Mouse (Mus musculus) CH12F3 (cell line): ENCODE results near the gene Cdk5.
"Not testable (repeated sequence)": the region's sequence is repeated elsewhere in the genome, so short reads cannot be mapped to it uniquely, and the experiment has no call there.

ENCODE experiments used
- in situ Hi-C: fragments of 300-500 bp; cut with MboI; formaldehyde crosslinking; loops from 2 replicates; pipeline ENCODE4 v1.14.3; 2020; ENCODE audit warnings: low sequenced_read_pairs

Gene Cdk5

DNA sequence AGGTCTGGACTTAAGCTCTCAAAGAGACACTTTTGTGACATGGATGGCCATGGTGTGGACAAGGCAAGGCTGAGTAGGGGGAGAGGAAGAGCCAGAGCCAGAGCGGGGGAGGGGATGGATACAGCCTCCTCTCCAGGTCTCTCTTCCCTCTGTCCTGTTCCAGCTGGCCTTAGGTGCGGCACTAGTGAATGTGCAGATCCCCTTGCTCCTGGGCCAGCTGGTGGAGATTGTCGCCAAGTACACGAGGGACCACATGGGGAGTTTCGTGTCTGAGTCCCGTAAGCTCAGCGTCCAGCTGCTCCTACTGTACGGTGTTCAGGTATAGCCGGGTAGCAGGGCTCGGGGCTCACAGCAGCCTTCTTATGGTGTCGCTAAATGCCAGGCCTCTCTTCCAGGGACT, 23.0 kb downstream of the Cdk5 start:
- in situ Hi-C loops: no loop called here

GRCm38 (mm10) chr5:24399686-24400085, 23.6 kb downstream of the Cdk5 start:
- in situ Hi-C loops: no loop called here

DNA sequence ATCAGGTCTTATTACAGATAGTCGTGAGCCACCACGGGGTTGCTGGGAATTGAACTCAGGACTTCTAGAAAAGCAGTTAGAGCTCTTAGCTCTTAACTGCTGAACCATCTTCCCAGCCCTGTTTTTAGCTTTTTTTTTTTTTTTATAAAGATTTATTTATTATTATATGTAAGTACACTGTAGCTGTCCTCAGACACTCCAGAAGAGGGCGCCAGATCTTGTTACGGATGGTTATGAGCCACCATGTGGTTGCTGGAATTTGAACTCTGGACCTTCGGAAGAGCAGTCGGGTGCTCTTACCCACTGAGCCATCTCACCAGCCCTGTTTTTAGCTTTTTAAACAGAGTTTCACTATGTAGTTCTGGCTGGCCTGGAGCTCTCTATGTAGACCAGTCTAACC, 27.1 kb downstream of the Cdk5 start:
- in situ Hi-C loops: not testable (repeated sequence)

GRCm38 (mm10) chr5:24394165-24394894, 29.0 kb downstream of the Cdk5 start:
- in situ Hi-C loops: no loop called here

DNA sequence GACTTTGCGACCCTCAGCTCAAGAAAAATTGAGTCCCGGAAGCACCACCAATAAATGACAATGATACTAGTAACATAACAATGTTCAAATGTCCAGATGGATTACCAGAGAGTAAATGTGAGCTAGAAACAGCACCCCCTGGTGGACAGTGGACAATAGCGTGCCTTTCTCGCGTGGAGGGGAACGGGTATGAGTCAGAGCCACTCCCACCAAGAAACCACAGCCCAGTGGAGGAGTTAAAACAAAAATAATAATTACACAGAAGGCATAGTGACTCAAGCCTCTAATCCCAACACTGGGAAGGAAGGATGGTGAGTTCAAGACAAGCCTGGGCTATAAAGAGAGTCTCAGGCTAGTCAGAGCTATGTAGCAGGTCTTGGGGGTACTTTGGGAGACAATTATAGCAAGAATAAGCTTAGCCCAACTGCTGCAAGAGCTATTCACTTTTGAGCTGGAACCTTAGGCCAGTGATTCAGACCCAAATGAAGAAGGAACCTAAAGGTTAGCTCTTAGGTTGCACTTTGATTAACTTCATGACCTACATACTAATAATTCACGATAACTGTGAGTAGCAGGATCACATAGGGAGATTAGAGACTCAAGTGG, 29.8 kb downstream of the Cdk5 start, which contains the start of gene Abcb8:
TSS of gene Abcb8 (plus strand) at position 272 of the 606 bp plus-strand sequence.
- in situ Hi-C loops: no loop called here

GRCm38 (mm10) chr5:24392724-24393123, 30.6 kb downstream of the Cdk5 start:
- in situ Hi-C loops: no loop called here

GRCm38 (mm10) chr5:24391864-24392263, 31.5 kb downstream of the Cdk5 start, which contains the start of gene Atg9b:
Gene Atg9b, minus strand, starts transcription at chr5:24392143.
- in situ Hi-C loops: no loop called here

GRCm38 (mm10) chr5:24389658-24390020, 33.7 kb downstream of the Cdk5 start:
- in situ Hi-C loops: no loop called here

DNA sequence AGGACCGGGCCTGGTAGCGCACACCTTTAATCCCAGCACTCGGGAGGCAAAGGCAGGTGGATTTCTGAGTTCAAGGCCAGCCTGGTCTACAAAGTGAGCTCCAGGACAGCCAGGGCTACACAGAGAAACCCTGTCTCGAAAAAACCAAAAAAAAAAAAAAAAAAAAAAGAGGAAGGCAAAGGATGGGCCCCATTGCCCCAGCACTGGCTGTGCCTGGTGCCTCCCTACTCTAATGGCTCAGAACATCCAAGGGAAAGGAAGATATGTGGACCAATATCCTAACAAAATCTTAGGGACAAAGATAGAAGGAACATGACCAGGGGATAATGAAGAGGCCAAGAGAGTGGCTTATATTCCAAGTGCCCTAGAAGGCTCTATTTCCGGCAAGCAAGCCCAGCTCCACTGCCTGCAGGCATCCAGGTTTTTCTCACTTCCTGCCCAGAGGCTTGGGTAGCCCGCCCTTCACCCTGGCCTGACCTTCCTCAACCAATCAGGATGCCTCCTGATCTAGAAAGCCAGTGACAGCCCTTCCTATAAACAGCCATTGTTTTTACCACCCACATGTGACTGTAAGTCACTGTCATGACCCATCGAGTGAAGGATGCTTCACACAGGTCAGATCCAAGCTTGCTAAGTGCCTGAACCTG, 34.2 kb downstream of the Cdk5 start:
- in situ Hi-C loops: no loop called here

- in situ Hi-C loops: no loop called here
Measured at GRCm38 (mm10) chr5:24388246-24388915, 34.9 kb downstream of the Cdk5 start.

DNA sequence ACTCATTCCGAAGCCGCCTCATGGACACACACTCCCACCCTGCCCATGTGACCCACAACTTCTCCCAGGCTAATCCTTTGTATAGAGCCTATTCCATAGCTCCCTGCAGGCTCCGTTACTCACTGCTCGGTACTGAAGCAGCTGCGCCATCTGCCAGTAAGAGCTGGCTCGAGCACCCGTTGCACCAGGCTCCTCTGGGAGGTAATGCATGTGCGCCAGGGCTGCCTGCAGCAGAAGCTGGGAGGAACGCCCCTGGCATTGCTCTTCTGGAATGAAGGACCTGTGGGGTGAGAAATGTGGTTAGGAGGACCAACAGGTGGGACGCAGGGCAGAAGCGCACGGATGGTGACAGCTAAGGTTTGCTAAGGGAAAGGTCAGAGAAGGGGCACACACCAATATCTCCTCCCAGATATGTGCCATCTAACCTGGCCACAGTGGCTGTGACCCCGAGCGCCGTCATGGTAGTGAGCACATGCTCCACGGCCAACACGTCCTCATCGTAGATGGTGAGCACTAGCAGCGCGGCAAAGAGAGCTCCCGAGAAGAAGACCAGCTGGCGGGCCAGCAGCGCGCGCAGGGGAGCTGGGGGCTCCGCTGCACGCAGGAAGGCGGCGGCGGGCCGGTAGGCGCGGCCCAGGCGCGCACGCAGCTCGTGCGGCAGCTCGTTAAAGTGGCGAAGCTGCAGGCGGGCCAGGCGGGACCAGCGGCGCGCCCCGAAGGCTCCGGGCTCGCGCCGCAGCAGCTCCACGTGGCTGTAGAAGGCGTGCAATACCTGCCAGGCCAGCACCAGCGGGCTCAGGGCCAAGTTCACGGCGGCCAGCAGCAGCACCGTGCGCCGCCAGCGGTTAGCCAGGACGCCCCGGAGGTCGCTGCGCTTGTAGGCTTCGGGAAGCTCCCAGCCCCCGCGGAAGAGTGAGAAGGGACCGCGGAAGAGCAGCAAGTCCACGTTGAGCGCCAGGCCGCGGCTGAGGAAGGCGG, 35.8 kb downstream of the Cdk5 start:
- in situ Hi-C loops: no loop called here

DNA sequence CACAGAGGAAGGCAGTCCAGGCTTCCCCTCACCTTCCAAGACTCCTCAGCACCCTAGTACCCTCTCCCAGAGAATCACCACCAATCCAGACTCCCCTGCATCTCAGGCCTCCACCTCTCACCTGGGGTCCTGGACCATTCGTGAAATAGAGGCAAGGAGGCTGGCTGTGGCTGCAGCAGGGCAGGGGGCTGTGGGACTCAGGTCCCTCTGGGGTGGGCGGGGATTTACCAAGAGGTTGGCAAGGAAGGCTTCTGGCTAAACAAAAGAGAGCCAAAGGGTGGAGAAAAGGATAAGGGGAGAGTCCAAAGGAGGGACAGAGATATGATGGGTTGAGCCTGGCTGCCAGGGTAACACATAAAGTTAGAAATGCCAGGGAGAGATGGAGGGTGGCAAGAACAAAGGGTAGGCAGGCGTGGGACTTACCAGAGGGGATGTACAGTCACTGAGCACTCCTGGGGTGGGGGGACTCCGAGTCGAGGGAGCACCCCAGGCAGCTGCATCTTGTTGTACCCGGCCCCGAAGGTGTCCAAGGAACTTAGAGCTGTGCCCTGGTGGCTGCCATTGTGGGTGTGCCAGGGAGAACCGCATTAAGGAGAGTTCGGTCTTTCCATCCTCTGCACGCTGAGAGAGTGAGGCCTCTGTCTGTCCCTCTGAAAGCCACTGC, 37.3 kb downstream of the Cdk5 start:
- in situ Hi-C loops: no loop called here

DNA sequence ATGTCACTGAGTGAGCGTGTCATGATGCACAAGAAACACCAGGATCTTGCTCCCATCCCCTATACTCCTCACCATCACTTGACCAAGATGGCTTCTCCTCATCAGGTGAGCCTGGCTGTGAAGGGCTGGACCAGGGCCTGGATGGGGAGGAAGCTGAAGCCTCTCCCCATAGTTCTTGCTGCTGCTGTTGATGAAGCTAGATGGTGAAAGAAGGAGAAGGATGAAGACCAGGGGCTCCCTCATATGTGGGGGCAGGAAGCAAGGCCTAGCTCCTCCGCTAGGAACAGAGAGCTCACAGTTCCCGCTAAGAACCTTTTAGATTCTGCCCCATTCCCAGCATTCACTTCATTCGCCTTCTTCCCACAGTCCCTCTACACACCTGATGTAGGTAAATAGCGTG, 38.0 kb downstream of the Cdk5 start:
- in situ Hi-C loops: no loop called here

- in situ Hi-C loops: no loop called here
Measured at GRCm38 (mm10) chr5:24384407-24384806, 38.9 kb downstream of the Cdk5 start.

- in situ Hi-C loops: no loop called here
Measured at GRCm38 (mm10) chr5:24383026-24383859, 40.1 kb downstream of the Cdk5 start.

DNA sequence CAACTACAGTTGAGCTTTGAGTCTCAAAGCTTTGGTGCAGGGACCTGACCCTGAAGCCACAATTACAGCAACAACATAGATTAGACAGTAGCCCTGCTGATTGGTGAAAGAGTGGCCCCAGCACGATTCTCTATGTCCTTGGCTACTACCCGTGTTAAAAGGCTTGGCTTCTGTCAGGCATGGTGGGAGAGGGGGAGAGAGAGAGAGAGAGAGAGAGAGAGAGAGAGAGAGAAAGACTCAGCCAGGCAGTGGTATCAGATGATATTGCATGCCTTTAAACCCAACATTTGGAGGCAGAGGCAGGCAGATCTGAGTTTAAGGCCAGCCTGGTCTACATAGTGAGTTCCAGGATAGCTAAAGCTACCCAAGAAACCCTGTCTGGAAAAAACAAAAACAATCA, 41.3 kb downstream of the Cdk5 start:
- in situ Hi-C loops: no loop called here

DNA sequence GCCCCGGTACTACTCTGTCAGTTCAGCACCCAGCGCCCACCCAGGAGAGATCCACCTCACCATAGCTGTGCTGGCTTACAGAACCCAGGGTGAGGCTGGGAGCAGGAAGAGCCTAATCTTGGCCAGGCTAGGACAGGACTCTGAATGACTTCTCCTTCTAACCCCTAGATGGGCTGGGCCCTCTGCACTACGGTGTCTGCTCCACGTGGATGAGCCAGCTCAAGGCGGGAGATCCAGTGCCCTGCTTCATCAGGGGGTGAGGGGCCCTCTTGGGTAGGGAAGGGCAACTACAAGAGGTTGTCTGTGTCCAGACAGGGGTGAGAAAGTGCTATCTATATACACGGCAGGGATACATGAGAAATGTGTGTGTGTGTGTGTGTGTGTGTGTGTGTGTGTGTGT, 41.8 kb downstream of the Cdk5 start:
- in situ Hi-C loops: no loop called here

DNA sequence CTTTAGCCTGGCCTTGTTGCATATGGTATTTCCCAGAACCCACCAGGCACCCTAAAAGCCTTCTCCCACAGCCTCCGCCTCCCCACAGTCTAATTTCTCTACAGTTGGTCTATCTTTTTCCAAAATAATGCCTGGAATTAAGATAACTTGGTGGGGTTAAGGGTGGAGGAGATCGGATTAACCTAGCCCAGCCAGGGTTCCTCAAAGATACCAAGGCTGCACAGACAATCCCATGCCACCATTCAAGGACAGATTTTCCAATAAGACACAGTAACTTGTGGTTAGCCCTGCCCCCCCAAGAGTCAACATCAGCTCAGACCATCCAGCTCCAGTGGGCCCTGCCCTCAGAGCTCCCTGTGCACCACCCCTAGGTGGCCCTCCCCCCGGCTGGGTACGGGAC, 42.8 kb downstream of the Cdk5 start:
- in situ Hi-C loops: no loop called here

- in situ Hi-C loops: no loop called here
Measured at GRCm38 (mm10) chr5:24379501-24379900, 43.8 kb downstream of the Cdk5 start.
